Mouse (Mus musculus) heart, postnatal 10 days (tissue): ENCODE measurements around the gene Il11. TPM values are rescaled to one million over a fixed set of nuclear protein-coding genes. Genes with fewer than 3 reads are reported as not detected.

Experiments
- DNase-seq, 2 experiments: peaks; one replicate each; pipeline ENCODE4 v3.0.0; 2021
- intact Hi-C: fragments of 180-260 bp; cut with DNase I; formaldehyde crosslinking; loops from one replicate; pipeline ENCODE4 v1.15.1; 2025
- total RNA-seq, 2 experiments: library from RNA; stranded (reverse); gene quantifications; 2 replicates each; pipeline ENCODE4 v1.2.3; 2021

The Il11 gene
- total RNA-seq, 2 experiments from 2014 or later = not detected

GRCm38 (mm10) chr7:4792278-4793212, 9.9 kb upstream of the Il11 start, which contains the start of gene Rpl28:
Rpl28 (plus strand) TSS chr7:4792874.
- DNase-seq = peak; percentile 97 to 98
- intact Hi-C loops = loop anchor here (2.0 kb wide), 3 partner anchors 18 to 168 kb away; partner anchors contain the start of gene Kmt5c

DNA sequence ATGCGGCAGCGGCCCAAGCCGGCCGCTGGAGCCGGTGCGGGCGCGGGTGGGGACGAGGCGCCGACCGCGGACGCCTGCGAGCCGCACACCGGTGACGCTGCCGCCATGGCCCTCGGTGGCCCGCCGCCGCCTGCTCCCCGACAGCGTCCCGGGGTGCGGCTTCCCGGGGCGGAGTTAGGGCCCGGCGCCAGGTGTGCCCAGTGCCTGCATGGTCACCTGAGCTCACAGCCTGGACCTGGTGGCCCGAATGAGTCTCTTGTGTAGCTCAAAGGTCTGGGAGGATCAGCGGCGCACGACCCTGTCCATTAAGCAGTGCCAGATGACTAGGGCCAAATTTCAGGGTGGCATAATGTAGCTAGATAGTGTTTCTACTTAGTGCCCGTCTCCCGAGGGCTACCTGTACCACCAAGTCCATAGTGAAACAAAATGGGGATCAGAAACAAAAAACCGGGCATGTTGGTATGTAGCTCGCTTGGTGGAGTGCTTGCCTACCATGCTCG, 6.8 kb upstream of the Il11 start, which contains the start of gene Tmem238:
Gene Tmem238 (minus strand): TSS at position 221 of the 500 bp plus-strand sequence.
- intact Hi-C loops = loop anchor here (5.0 kb wide), 1 partner anchor 82 kb away; no protein-coding TSS in a partner anchor
- peak in 1 of 2 experiments; percentile 63 for DNase-seq

GRCm38 (mm10) chr7:4788499-4789435, 6.1 kb upstream of the Il11 start:
- DNase-seq = peak; percentile 72 to 73
- intact Hi-C loops = loop anchor here (5.0 kb wide), 1 partner anchor 81 kb away; no protein-coding TSS in a partner anchor

DNA sequence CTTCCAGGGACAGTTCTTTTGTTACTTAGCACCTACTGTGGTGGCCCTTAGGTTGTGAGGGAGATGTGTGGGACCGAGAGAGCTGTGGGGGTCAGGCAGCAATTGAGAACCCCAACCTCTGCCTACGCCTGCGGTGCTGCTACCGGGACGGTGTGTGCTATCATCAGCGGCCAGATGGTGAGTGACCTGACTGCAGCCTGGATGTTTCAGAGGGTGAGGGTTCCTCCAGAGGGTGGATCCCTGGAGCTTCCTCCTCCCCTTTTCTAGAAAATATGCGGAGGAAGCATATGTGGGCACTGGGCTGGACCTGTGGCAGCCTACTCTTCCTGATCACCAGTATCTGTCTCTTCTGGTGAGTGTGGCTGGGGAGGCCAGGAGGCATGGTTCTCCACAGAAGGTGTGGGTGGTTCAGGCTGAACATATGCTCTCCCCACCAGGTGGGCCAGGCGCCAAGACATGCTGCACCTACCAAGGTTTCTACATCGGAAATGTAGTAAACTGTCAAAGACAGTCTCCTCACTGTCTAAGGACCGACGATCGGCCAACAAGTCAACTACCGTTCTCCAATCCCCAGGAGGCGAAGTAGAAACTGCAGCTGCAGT, 1.1 kb upstream of the Il11 start:
- DNase-seq = no peak
- intact Hi-C loops = loop anchor here (2.0 kb wide), 1 partner anchor 25 kb away; no protein-coding TSS in a partner anchor

- intact Hi-C loops = loop anchor here (2.0 kb wide), 1 partner anchor 23 kb away; no protein-coding TSS in a partner anchor
Observed at GRCm38 (mm10) chr7:4782130-4782529, 529 bp downstream of the Il11 start.

GRCm38 (mm10) chr7:4779921-4780320, 2.7 kb downstream of the Il11 start:
- intact Hi-C loops = no loop called here
- no peak for DNase-seq

More at GRCm38 (mm10) chr7:4782130-4782529, 529 bp downstream of the Il11 start:
- DNase-seq = no peak

GRCm38 (mm10) chr7:4777851-4778637, 4.6 kb downstream of the Il11 start:
- DNase-seq = no peak
- intact Hi-C loops = no loop called here

- intact Hi-C loops = no loop called here
- peak; percentile 64 to 67 for DNase-seq
Observed at GRCm38 (mm10) chr7:4776861-4777830, 5.5 kb downstream of the Il11 start.

DNA sequence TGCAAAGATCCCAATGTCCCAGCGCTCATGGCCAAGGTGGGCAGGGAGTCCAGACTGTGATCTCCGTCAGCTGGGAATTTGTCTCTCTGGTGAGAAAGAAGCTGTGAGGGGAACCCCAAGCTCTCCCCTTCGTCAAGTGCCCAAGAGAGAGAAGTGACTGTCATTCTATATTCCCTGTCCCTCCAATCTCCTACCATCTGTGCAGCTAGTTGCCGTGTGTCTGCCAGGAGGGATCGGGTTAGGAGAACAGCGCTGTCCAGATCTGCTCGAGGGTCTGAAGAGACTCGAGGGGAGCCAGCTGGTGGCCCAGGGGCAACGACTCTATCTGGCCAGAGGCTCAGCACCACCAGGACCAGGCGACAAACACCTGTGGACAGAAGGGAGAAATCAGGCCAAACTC, 6.5 kb downstream of the Il11 start:
- intact Hi-C loops = no loop called here
- DNase-seq = no peak

DNA sequence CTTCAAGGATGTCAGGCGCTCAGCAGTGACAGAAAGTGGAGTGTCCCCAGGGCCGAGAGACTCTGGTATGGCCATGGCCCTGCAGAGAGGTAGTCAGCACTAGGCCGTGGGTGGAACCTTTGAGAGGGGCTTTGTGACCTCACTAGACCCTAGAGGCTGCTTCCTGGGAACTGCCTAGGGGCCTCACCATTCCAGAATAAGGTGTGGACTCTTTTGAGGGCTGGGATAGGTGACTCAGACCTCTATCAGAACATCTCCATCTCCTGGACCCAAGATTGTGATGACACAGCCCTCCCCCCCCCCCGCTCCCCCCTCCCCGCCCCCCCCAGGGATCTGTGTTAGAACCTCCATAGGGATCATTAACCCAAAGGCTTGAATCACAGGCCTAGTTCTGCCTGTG, 11.5 kb downstream of the Il11 start, which contains the start of gene Fam71e2:
Gene Fam71e2 (minus strand): TSS at position 101 of the 400 bp plus-strand sequence.
- intact Hi-C loops = no loop called here

DNA sequence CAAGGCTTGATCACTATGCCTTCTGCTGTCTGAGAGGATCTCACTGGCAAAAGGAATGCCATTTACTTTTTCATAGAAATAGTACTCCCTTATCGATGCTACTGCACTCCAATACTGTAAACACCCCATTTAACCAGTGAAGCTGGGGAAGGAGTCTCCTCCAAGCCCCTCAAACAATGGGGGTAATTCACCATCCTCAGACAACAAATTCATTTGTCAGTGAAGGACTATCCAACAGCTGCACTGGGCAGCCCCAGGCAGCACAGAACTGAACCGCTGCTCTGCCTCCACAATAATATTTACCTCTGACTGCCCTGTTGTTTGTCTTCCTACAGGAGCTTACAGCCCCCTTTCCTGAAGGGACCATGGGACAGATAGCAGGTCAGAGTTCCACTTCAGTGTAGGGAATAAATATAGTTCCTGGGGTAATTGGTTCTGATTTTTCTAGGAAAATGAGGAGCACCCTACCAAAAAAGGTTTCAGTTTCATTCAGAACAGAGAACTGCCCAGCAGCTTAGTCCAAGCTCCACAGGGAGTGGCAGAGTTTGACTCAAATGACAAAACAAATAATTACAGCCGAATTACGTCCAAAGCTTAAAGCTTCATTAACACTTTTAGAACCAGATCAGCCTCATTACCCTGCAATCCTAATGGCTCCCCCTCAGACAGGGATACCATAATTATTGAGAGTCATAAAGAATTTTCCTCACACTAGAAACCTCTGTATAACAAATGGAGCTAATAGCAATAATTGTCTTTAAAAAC, 17.5 kb downstream of the Il11 start:
- DNase-seq = no peak
- intact Hi-C loops = no loop called here

More for the DNA sequence above, 11.5 kb downstream of the Il11 start, which contains the start of gene Fam71e2:
- DNase-seq = no peak

- no peak for DNase-seq
- intact Hi-C loops = loop anchor here (2.0 kb wide), 1 partner anchor 23 kb away; the partner anchor contains the start of genes Il11 and Tmem190
Observed at GRCm38 (mm10) chr7:4759670-4760069, 23.0 kb downstream of the Il11 start.

DNA sequence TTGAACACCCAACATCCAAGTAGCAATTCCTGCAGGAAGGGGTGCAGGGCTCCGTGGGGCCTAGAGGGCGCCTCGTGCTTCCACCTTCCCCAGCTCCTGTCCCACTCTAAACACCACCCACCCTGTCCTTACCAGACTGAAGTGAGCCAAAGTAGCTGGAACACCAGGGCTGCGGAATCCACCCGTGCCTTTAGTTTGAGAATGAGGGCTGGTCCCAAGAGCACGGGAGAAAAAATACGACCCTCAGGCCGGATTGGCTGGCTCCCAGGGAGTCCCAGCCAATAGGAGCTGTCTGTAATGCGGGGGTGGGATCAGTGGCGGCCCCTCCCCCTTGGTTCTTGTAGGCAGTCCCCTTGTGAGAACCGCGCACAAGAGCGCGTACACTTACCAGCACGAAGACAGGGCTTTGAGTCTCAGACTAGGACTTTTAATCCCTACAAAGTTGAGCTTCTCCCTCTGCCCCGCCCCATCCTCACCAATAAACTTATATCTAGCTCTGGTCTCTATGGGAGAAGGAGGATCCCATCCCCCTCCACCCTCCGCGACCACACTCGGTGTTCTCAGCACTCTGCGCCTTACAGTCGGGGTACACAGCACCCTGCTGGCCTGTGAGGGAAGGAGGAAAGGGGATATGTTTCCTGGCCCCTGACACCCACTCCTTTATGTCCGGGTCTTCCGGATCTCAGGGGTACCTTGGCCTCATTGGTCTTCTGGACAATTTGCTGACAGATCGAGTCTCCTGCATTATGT, 29.7 kb downstream of the Il11 start, which contains the start of gene Cox6b2:
Gene Cox6b2 (minus strand): TSS at position 274 of the 750 bp plus-strand sequence.
- intact Hi-C loops = no loop called here
- peak; percentile 77 to 79 for DNase-seq

DNA sequence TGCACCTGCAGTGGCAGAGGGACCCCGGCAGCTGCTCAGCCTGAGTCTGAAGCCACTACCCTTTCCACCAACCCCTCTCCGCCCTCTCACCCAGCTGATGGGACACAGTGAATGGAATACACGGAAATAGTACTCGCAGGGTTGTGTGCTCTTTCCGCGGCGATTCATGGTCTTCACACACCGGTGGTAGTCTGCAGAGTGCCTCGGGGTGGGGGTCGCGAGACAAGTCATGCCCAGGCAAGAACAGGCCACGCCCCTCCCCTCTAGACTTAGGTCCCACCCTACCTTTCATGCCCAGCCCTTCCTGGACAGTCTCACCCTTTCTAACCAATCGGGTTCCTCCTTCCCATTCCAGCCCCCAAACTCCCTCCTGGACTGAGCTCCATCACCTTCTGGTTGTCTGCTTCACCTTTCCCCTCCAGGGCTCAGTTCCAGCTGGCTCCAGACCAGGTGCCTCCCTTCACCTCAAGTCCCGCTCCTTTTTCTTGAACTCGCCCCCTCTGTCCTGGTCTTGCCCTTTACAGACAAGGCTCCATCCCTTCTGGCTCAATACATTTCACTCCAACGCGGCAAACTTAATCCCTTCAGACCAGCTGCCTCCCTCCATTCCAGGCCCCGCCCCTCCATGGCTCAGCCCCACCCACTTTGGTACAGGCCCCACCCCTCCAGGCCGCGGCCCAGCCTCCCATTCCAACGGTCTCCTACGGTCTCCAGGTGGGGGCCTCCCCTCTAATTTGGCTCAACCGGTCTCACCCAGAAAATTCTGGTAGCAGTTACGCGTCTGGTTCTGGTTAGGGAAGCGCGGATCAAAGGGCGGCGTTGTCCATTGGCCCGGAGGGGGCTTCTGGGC, 30.5 kb downstream of the Il11 start:
- DNase-seq = peak; percentile 25 to 41
- intact Hi-C loops = no loop called here

DNA sequence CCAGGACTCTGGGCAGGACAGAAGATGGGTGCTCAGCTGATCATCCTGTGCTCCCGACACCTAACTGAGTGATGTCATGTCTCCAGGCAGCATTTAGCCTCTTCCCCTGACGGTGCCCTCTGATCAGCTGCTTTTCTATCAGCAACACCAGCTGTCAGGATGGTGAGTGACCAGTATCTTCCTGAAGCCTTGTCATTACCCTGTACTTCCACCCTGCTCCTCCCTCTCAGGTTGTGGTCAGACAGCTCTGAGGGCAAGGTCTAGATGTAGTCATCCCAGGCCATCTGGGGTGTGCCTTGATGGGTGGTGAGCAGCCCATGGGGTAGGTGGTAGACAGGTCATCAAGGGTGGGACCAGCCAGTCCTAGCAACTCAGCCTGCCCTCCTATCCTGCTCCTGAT, 33.5 kb downstream of the Il11 start:
- intact Hi-C loops = no loop called here
- DNase-seq = no peak
